19 mouse cellular contexts compared by ENCODE assay signal in the genomic region with DNA sequence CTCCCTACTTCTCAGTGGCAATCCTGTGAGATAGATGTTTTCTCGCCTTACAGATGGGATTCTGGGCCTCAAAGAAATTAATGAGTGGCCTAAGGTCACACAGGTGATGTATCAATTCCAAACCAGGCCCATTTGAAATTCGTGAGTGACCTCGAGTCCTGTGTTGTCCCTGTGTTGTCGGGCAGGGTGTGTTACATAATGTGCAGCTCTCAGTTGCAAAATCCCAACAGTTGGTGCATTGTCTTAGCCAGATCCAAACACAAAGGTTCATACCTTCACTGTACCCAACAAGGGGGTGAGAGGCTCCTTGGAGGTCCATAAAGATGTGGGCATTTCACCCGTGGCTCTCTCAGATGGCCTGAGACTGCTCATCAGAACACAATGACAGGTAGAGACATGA.
"Had no signal": no experiment of that assay in that cellular context is flagged by ENCODE, and none has a peak within 500 bp of the region (broad histone marks: within the 10 kb centered on the region; RNA-seq: fewer than 3 reads in every experiment).

No protein-coding gene starts in this region.

- H3K9me3 ChIP-seq: liver, embryonic 15.5 days; megakaryocyte, embryonic 14.5 days; midbrain, embryonic 13.5 days; midbrain, embryonic 15.5 days; neural tube, embryonic 12.5 days had no signal

- H3K27ac ChIP-seq: liver, embryonic 15.5 days; macrophage; midbrain, embryonic 13.5 days; midbrain, embryonic 15.5 days; neural tube, embryonic 12.5 days had no signal

- H3K4me2 ChIP-seq: liver, embryonic 15.5 days; lung, embryonic 14.5 days; midbrain, embryonic 11.5 days; midbrain, embryonic 13.5 days; midbrain, embryonic 15.5 days; neural tube, embryonic 12.5 days had no signal

- H3K4me3 ChIP-seq: liver, embryonic 15.5 days; megakaryocyte, embryonic 14.5 days; midbrain, embryonic 13.5 days; midbrain, embryonic 15.5 days; neural tube, embryonic 12.5 days had no signal

- ATAC-seq: midbrain, embryonic 13.5 days; midbrain, embryonic 15.5 days had no signal

- H3K36me3 ChIP-seq: liver, embryonic 15.5 days; midbrain, embryonic 13.5 days; midbrain, embryonic 15.5 days; neural tube, embryonic 12.5 days had no signal

- DNase-seq: lung, adult 18-20 months; lung, embryonic 14.5 days; lung, postnatal 10 days; lung, postnatal 36 days; retina, postnatal 1 day; right cerebral cortex, adult 18-20 months; right cerebral cortex, postnatal 25 days; right cerebral cortex, postnatal 4 days; spleen, adult 18-20 months; thymus, adult 2 months; thymus, postnatal 25 days; thymus, postnatal 4 days had no signal

- H3K9ac ChIP-seq: liver, embryonic 15.5 days; lung, embryonic 14.5 days; midbrain, embryonic 13.5 days; midbrain, embryonic 15.5 days; neural tube, embryonic 12.5 days had no signal

- H3K27me3 ChIP-seq: liver, embryonic 15.5 days; midbrain, embryonic 13.5 days; midbrain, embryonic 15.5 days; neural tube, embryonic 12.5 days had no signal
